ENCODE assay signal across 23 mouse cellular contexts in the genomic region with DNA sequence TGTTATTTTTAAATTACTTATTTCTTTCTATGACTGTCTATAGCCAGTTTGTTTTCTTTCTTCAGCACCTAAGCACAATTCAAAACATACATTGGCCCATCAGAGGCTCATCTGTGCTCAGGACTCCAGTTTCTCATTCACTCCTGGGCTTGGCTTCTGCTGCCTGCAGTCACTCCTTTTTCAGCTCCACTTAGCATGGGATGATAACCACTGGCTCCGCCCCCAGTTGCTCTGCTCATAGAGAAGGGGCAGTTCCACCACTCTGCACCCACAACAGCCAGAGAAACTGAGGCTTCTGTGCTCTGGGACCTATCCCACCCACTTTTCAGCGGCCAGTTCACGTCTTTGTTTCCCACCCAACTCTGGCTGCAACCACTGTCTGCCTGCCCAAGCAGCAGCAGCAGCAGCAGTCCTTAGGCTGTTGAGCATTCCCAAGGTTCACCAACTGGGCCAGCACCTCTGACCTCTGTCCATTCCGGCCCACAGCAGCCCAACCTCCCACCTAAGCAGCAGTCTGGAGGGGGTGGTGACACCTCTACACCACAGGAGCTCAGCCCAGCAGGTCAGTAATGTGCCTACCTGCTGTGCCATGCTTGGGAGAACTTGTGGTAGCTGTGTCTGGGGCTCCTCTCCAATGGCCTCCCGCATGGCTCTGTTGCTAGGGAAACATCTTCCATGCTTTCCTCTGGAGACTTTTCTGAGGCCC. TPM values are rescaled to one million over a fixed set of nuclear protein-coding genes. Genes with fewer than 3 reads are reported as not detected.
DNase-seq lines count a peak whose midpoint lies in the region.
"Had no signal": no experiment of that assay in that cellular context is flagged by ENCODE, and none has a peak within 500 bp of the region (broad histone marks: within the 10 kb centered on the region; RNA-seq: fewer than 3 reads in every experiment).

No protein-coding gene starts in this region.

- peak overlapping the region; percentile 39; the same call in 1 of the 2 replicates for H3K27ac ChIP-seq in heart, embryonic 10.5 days
- H3K27ac ChIP-seq: hindbrain, embryonic 15.5 days; neural tube, embryonic 12.5 days had no signal

- H3K9me3 ChIP-seq in heart, embryonic 10.5 days = no peaks in the 10 kb centered on the region
- H3K9me3 ChIP-seq: heart, embryonic 12.5 days; hindbrain, embryonic 15.5 days; megakaryocyte, embryonic 14.5 days; neural tube, embryonic 12.5 days had no signal

- H3K4me3 ChIP-seq in heart, embryonic 10.5 days = no peak overlapping the region
- H3K4me3 ChIP-seq: heart, embryonic 12.5 days; hindbrain, embryonic 15.5 days; megakaryocyte, embryonic 14.5 days; neural tube, embryonic 12.5 days had no signal

- H3K4me1 ChIP-seq in heart, embryonic 10.5 days = peaks cover 31% of the 10 kb centered on the region

- WGBS in heart, embryonic 10.5 days = 31% methylated on average over 5 of the region's 5 CpGs

- peak; percentile 6 for DNase-seq in cerebellum, adult 11 months
- no peak for DNase-seq in cerebellum, adult 18-20 months
- no peak for DNase-seq in heart, embryonic 10.5 days (ENCODE audit: low spot score)
- no peak for DNase-seq in heart, postnatal 36 days
- peak; percentile 29 to 40 for DNase-seq in kidney, postnatal 4 days
- no peak for DNase-seq in kidney, adult 9 months
- DNase-seq in testis, postnatal 10 days (ENCODE audit: low spot score) = peak; percentile 41
- no peak for DNase-seq in testis, postnatal 14 days (ENCODE audit: low spot score)
- DNase-seq: adrenal gland, adult 8-10 months; heart, postnatal 14 days; lung, adult 2 months; right cerebral cortex, postnatal 25 days had no signal

- H3K36me3 ChIP-seq in heart, embryonic 10.5 days = no peaks in the 10 kb centered on the region
- H3K36me3 ChIP-seq: heart, embryonic 12.5 days; hindbrain, embryonic 15.5 days; neural tube, embryonic 12.5 days had no signal

- H3K27me3 ChIP-seq in heart, embryonic 10.5 days (ENCODE audit: insufficient read depth, poor library complexity, severe bottlenecking) = no peaks in the 10 kb centered on the region
- H3K27me3 ChIP-seq: heart, embryonic 12.5 days; neural tube, embryonic 12.5 days; Patski had no signal

- intact Hi-C loops in heart, postnatal 36 days (cut with DNase I) = loop anchor here (5.0 kb wide), 1 partner anchor 57 kb away; a partner anchor contains a TSS

RNA-seq across cellular contexts. Expression of a gene that starts 1.4 kb away (rescaled TPM):
- polyA plus RNA-seq in heart, embryonic 10.5 days (2016; fragmentation: Nextera tagmentation; extraction: Ambion mirVana) = 0.06 TPM in 1 of 2 replicates, not detected in the other
- total RNA-seq in heart, postnatal 36 days (2021) = under 1 TPM; 0.14 to 0.19 TPM
- total RNA-seq: adrenal gland, adult 8-10 months; gastrocnemius, adult 18-20 months had no signal
- polyA plus RNA-seq: embryonic facial prominence, embryonic 11.5 days; heart, embryonic 12.5 days; hindbrain, embryonic 15.5 days; intestine, postnatal 0 days; lung, adult 2 months; neural tube, embryonic 12.5 days; Patski; stomach, embryonic 14.5 days; thymus, postnatal 0 days; urinary bladder, adult 2 months had no signal

RNA-seq across cellular contexts. Expression of a gene that starts 57.6 kb away (rescaled TPM):
- polyA plus RNA-seq in heart, embryonic 10.5 days (2016; fragmentation: Nextera tagmentation; extraction: Ambion mirVana) = 11.0 and 12.8 TPM in 2 replicates
- 10 to 100 TPM; 27.0 to 32.2 TPM for total RNA-seq in heart, postnatal 36 days (2021)

Comparison
In these comparisons a context has a peak if more than half of its experiments do, and no peak if none do; other contexts are left out.
1. DNase-seq: peak in cerebellum, adult 11 months (single experiment), kidney, postnatal 4 days (2 of 2) and testis, postnatal 10 days (single experiment); none in cerebellum, adult 18-20 months (0 of 2), heart, embryonic 10.5 days (single experiment), heart, postnatal 36 days (0 of 2), kidney, adult 9 months (single experiment) and testis, postnatal 14 days (single experiment).